Mouse (Mus musculus): Measurements from ENCODE around the gene 9230112D13Rik. TPM values are rescaled to one million over a fixed set of nuclear protein-coding genes. Genes with fewer than 3 reads are reported as not detected.

Gene 9230112D13Rik
- polyA plus RNA-seq, 1 experiment from 2014 or later, result not detected

DNA sequence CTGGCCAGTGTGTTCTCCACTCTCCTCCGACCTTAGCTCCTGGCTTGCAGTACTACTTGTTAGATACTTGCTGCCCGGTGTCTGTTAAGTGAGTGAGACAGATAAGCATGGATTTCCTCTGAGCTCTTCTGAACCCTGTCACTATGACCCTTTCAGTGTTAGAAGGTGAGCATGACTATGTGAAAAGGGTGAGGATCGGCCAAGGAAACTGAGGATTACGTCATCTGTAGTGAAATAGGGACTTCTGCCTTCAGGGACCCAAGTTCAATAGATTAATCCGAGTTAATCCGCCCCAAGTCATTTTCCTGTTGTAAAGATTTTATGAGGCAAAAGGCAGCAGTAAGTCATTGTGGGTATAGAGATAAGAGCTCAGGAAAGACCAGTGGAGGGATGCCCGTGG, 17.3 kb downstream of the 9230112D13Rik start:
- Histone ChIP-seq H3K4me1 (ENCODE audit: control insufficient read depth, low read depth, low read length) (no peaks in the 10 kb centered on the region), H3K27ac (ENCODE audit: low read length) (no peak overlapping the region), H3K9me3 (replicated peaks; ENCODE audit: control insufficient read depth, low read length) (no peaks in the 10 kb centered on the region), H3K4me2 (ENCODE audit: low read depth, low read length) (no peak overlapping the region), H3K36me3 (ENCODE audit: control insufficient read depth, insufficient read depth) (no peaks in the 10 kb centered on the region), H3K4me3 (ENCODE audit: low read depth, low read length) (no peak overlapping the region), H3K9ac (ENCODE audit: low read depth, low read length) (no peak overlapping the region), H3K27me3 (ENCODE audit: control insufficient read depth, insufficient read depth, low read depth, low read length) (peaks cover 42% of the 10 kb centered on the region)
- 20% methylated on average over 7 of the region's 7 CpGs for WGBS (ENCODE audit: insufficient replicate concordance)
- ATAC-seq (ENCODE audit: low read depth), result no peak

DNA sequence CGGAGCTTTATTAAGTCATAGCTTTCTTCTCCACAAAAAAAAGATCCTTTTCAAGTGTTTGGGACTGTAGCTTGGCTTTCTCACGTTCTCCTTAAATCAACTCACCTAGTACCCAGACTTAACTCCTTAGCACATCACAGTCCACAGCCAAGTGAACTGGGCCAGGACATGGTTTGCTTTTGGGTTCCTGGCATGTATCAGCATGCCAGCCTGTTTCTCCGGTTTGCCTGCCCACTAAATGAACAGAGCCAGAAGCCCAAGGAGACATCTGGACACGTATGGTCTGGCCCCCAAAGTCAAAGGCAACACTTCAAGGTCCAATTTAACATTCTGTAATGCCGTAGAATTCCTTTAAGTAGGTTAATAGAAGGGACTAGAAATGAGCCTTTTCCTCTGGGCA, 18.2 kb downstream of the 9230112D13Rik start:
- no peak for ATAC-seq (ENCODE audit: low read depth)

DNA sequence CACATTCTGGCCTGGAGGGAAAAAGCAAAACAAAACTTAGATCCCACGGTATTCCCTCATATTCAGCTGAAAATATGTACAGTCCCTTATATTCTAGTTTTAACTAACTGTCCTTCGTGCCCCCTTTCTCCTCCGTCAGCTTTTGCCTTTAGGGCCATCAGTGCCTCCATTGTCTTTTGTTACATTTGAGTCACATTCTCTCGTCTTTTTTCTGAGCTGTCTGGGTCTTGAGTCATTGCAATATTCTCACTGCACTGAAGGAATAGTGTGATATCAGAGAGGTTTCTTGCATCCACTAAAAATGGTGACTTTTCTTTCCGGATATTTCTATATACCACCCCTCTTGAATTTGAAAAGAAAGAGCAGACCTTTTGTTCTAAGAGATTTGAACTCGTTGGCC, 18.8 kb downstream of the 9230112D13Rik start:
- H3K4me3 ChIP-seq (ENCODE audit: low read depth, low read length), result no peak overlapping the region
- H3K9me3 ChIP-seq (replicated peaks; ENCODE audit: control insufficient read depth, low read length), result no peaks in the 10 kb centered on the region
- H3K4me1 ChIP-seq (ENCODE audit: control insufficient read depth, low read depth, low read length), result no peaks in the 10 kb centered on the region
- 54% methylated on average over 6 of the region's 6 CpGs for whole genome bisulfite sequencing (ENCODE audit: insufficient replicate concordance)
- ATAC-seq (ENCODE audit: low read depth), result no peak
- peaks cover 44% of the 10 kb centered on the region for H3K27me3 ChIP-seq (ENCODE audit: control insufficient read depth, insufficient read depth, low read depth, low read length)
- no peak overlapping the region for H3K27ac ChIP-seq (ENCODE audit: low read length)
- H3K4me2 ChIP-seq (ENCODE audit: low read depth, low read length), result no peak overlapping the region
- H3K36me3 ChIP-seq (ENCODE audit: control insufficient read depth, insufficient read depth), result no peaks in the 10 kb centered on the region
- no peak overlapping the region for H3K9ac ChIP-seq (ENCODE audit: low read depth, low read length)

More for the DNA sequence above, 18.2 kb downstream of the 9230112D13Rik start:
- Histone ChIP-seq H3K27me3 (ENCODE audit: control insufficient read depth, insufficient read depth, low read depth, low read length) (peaks cover 44% of the 10 kb centered on the region), H3K4me3 (ENCODE audit: low read depth, low read length) (no peak overlapping the region), H3K4me1 (ENCODE audit: control insufficient read depth, low read depth, low read length) (no peaks in the 10 kb centered on the region), H3K4me2 (ENCODE audit: low read depth, low read length) (no peak overlapping the region), H3K9me3 (replicated peaks; ENCODE audit: control insufficient read depth, low read length) (no peaks in the 10 kb centered on the region), H3K9ac (ENCODE audit: low read depth, low read length) (no peak overlapping the region), H3K36me3 (ENCODE audit: control insufficient read depth, insufficient read depth) (no peaks in the 10 kb centered on the region), H3K27ac (ENCODE audit: low read length) (no peak overlapping the region)
- whole genome bisulfite sequencing (ENCODE audit: insufficient replicate concordance), result 61% methylated on average over 5 of the region's 5 CpGs

DNA sequence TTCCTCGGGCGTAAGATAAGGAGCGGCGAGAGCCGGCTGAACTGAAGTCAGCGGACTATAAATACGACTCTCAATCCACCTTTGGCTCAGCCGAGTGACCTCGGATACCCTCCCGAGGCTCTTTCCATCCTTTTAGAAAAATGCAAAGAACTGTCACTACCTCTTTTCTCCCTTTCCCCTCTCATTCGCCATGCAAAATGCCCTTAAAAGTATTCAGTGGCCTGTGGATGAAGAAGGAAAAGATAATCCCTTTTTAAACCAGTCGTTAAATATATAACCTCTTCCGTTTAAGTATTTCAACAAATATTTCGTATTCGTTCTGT, 19.3 kb downstream of the 9230112D13Rik start, which contains the start of gene Bmpr1a:
Gene Bmpr1a (minus strand): TSS at position 17 of the 323 bp plus-strand sequence.
- peak within 1 kb of the TSS; percentile 67 for H3K9ac ChIP-seq (ENCODE audit: low read depth, low read length)
- H3K9me3 ChIP-seq (replicated peaks; ENCODE audit: control insufficient read depth, low read length), result no peaks in the 10 kb centered on the region
- H3K27me3 ChIP-seq (ENCODE audit: control insufficient read depth, insufficient read depth, low read depth, low read length), result peaks cover 44% of the 10 kb centered on the region
- no peaks in the 10 kb centered on the region for H3K4me1 ChIP-seq (ENCODE audit: control insufficient read depth, low read depth, low read length)
- peak within 1 kb of the TSS; percentile 80 for H3K27ac ChIP-seq (ENCODE audit: low read length)
- H3K4me3 ChIP-seq (ENCODE audit: low read depth, low read length), result peak within 1 kb of the TSS; percentile 67
- 11% methylated on average over 15 of the region's 15 CpGs for WGBS (ENCODE audit: insufficient replicate concordance)
- no peak for ATAC-seq (ENCODE audit: low read depth)
- peak within 1 kb of the TSS; percentile 75 for H3K4me2 ChIP-seq (ENCODE audit: low read depth, low read length)
- H3K36me3 ChIP-seq (ENCODE audit: control insufficient read depth, insufficient read depth), result no peaks in the 10 kb centered on the region

DNA sequence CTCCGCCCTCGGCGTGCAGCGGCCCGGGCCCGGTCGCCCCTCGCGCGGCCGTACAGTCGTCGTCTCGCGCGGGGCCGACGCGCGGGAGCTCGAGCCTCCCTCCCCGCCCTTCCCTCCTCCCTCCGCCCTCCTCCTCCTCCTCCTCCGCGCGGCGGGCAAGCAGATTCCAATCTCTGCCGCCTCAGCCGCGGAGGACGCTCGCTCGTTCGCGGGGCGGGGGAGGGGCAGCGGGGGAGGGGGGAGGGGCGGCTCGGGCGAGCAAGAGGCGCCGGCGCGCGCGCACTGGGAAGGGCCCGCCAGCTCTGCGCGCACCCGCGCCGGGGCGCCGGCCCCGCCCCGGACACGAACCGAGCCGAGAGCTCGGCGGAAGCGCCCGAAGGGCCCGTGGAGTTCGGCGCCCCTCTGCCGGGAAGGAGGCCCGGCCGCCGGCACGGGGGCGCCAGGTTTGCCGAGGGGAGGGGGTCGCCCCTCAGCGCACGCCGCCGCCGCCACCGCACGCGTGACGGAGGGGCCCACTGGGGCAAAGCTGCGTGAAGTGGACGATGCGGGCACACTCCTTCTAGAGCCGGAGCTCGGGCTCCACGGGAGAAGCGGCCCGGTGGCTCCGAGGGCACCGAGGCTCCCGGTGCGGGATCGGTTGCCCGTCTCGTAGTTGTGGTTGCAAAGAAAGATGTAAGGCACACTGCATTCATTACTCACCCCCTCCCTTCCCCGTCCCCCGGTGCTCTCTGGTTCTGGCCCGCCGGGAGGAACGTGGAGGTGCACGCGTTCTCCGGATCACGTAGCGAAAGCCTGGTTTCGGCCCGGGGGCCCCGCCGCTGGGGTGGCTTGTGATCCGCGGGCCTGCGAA, 19.9 kb downstream of the 9230112D13Rik start:
- peak; percentile 90 for ATAC-seq (ENCODE audit: low read depth)
- peaks cover 44% of the 10 kb centered on the region for H3K27me3 ChIP-seq (ENCODE audit: control insufficient read depth, insufficient read depth, low read depth, low read length)
- WGBS (ENCODE audit: insufficient replicate concordance), result under 1% methylated on average over 85 of the region's 115 CpGs

DNA sequence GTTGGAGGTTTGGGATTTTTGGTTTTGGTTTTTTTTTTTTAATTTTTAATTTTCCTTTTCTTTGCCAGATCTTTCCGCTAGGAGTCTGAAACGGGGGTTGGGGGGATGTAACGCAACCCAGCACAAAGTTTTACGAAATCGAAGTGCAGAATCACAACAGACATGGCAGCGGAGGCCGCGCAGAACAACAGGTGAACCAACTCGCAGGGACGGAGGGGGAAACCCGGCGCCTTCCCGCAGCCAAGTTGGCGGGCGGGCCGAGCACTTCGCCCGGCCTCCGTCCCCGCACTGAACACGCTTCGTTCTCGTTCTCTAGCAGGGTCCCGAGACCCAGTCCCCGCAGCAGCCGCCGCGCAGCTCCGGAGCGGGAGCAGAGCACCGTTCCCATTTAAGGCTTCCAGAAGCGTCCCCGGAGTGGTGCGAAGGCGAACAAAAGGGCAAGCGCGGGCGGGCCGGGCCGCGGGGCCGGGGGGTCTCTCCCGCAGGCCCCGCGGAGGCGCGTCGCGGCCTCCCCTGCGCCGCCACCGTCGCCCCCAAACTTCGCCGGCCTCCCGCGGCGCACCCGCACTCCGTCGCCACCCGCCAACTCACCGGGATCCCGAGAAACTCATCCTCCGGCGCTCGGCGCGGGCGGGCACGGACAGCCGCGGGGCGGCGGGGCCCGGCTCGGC, 20.7 kb downstream of the 9230112D13Rik start:
- H3K4me1 ChIP-seq (ENCODE audit: control insufficient read depth, low read depth, low read length), result no peaks in the 10 kb centered on the region
- peak overlapping the region; percentile 67 for H3K4me3 ChIP-seq (ENCODE audit: low read depth, low read length)
- WGBS (ENCODE audit: insufficient replicate concordance), result under 1% methylated on average over 58 of the region's 77 CpGs
- H3K36me3 ChIP-seq (ENCODE audit: control insufficient read depth, insufficient read depth), result no peaks in the 10 kb centered on the region
- ATAC-seq (ENCODE audit: low read depth), result peak; percentile 19
- H3K9me3 ChIP-seq (replicated peaks; ENCODE audit: control insufficient read depth, low read length), result no peaks in the 10 kb centered on the region
- H3K9ac ChIP-seq (ENCODE audit: low read depth, low read length), result peak overlapping the region; percentile 62
- H3K27ac ChIP-seq (ENCODE audit: low read length), result peak overlapping the region; percentile 80
- peak overlapping the region; percentile 75 for H3K4me2 ChIP-seq (ENCODE audit: low read depth, low read length)
- peaks cover 44% of the 10 kb centered on the region for H3K27me3 ChIP-seq (ENCODE audit: control insufficient read depth, insufficient read depth, low read depth, low read length)

More for the DNA sequence above, 19.9 kb downstream of the 9230112D13Rik start:
- no peaks in the 10 kb centered on the region for H3K36me3 ChIP-seq (ENCODE audit: control insufficient read depth, insufficient read depth)
- H3K4me2 ChIP-seq (ENCODE audit: low read depth, low read length), result peak overlapping the region; percentile 75
- H3K4me3 ChIP-seq (ENCODE audit: low read depth, low read length), result peak overlapping the region; percentile 67
- H3K9ac ChIP-seq (ENCODE audit: low read depth, low read length), result peak overlapping the region; percentile 67
- no peaks in the 10 kb centered on the region for H3K9me3 ChIP-seq (replicated peaks; ENCODE audit: control insufficient read depth, low read length)
- H3K27ac ChIP-seq (ENCODE audit: low read length), result peak overlapping the region; percentile 80
- no peaks in the 10 kb centered on the region for H3K4me1 ChIP-seq (ENCODE audit: control insufficient read depth, low read depth, low read length)

DNA sequence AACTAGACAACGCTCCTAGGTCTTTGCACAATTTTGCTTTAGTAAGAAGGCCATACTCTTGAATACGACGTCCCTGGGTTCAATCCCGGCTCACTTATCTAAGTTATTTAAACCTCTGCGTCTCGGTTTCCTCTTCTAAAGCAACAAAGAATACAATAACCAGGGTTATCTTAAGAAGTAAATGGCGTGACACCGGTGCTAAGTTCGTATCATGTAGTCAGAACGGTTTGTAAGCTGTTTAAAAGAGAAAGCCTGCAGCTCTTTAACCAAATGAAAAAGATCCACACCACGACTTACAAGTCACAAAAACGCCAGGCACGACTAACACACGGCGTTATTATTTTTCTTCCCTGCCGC, 21.2 kb downstream of the 9230112D13Rik start:
- WGBS (ENCODE audit: insufficient replicate concordance), result under 1% methylated on average over 16 of the region's 16 CpGs
- peak overlapping the region; percentile 62; the same call in 1 of the 2 replicates for H3K9ac ChIP-seq (ENCODE audit: low read depth, low read length)
- no peaks in the 10 kb centered on the region for H3K4me1 ChIP-seq (ENCODE audit: control insufficient read depth, low read depth, low read length)
- peak overlapping the region; percentile 80; the same call in 1 of the 2 replicates for H3K27ac ChIP-seq (ENCODE audit: low read length)
- peaks cover 43% of the 10 kb centered on the region for H3K27me3 ChIP-seq (ENCODE audit: control insufficient read depth, insufficient read depth, low read depth, low read length)
- H3K4me3 ChIP-seq (ENCODE audit: low read depth, low read length), result peak overlapping the region; percentile 67
- peak overlapping the region; percentile 75; the same call in 1 of the 2 replicates for H3K4me2 ChIP-seq (ENCODE audit: low read depth, low read length)
- H3K9me3 ChIP-seq (replicated peaks; ENCODE audit: control insufficient read depth, low read length), result no peaks in the 10 kb centered on the region
- ATAC-seq (ENCODE audit: low read depth), result no peak
- H3K36me3 ChIP-seq (ENCODE audit: control insufficient read depth, insufficient read depth), result no peaks in the 10 kb centered on the region

DNA sequence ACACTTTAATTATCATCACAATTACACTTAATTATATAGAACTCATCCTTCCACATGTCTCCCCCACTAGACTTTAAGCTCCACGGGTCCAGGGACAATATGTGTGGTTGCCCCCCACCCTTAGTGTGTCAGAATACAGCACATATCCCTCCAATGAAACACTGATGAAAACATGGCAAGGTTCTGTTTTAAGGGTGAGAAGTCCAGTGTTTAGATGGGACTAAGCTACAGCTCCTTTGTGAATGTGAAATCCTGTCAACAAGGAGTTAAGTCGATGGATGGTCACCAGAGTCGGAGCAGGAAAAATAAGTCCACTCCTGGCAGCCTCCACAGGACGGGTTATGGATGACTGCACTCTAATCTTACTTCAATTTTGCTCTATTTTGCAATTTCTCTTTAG, 22.3 kb downstream of the 9230112D13Rik start:
- Histone ChIP-seq H3K4me1 (ENCODE audit: control insufficient read depth, low read depth, low read length) (no peaks in the 10 kb centered on the region), H3K4me2 (ENCODE audit: low read depth, low read length) (no peak overlapping the region), H3K9me3 (replicated peaks; ENCODE audit: control insufficient read depth, low read length) (no peaks in the 10 kb centered on the region), H3K27me3 (ENCODE audit: control insufficient read depth, insufficient read depth, low read depth, low read length) (peaks cover 41% of the 10 kb centered on the region), H3K9ac (ENCODE audit: low read depth, low read length) (no peak overlapping the region), H3K27ac (ENCODE audit: low read length) (no peak overlapping the region), H3K4me3 (ENCODE audit: low read depth, low read length) (no peak overlapping the region), H3K36me3 (ENCODE audit: control insufficient read depth, insufficient read depth) (no peaks in the 10 kb centered on the region)
- no peak for ATAC-seq (ENCODE audit: low read depth)
- WGBS (ENCODE audit: insufficient replicate concordance), result 22% methylated on average over 4 of the region's 4 CpGs

DNA sequence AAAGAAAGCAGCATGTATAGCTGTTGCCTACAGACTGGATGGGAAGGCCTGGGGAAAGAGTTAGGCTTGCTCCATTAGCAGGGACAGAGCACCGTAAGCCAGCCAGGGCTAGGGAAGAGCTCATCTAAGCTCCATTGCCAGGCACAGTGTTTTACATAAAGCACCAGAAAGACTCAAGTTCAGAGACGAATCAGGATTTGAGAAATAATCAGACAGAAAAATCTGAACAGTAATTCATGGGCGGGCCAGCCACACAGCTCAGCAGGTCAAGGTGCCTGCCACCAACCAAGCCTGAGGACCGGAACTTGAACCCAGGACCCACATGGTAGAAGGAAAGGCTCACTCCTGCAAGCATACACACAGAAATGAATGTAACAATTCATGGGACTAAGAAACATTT, 22.9 kb downstream of the 9230112D13Rik start:
- no peak overlapping the region for H3K4me2 ChIP-seq (ENCODE audit: low read depth, low read length)
- H3K9ac ChIP-seq (ENCODE audit: low read depth, low read length), result no peak overlapping the region
- H3K9me3 ChIP-seq (replicated peaks; ENCODE audit: control insufficient read depth, low read length), result no peaks in the 10 kb centered on the region
- no peak for ATAC-seq (ENCODE audit: low read depth)
- H3K36me3 ChIP-seq (ENCODE audit: control insufficient read depth, insufficient read depth), result no peaks in the 10 kb centered on the region
- H3K4me1 ChIP-seq (ENCODE audit: control insufficient read depth, low read depth, low read length), result no peaks in the 10 kb centered on the region
- no peak overlapping the region for H3K27ac ChIP-seq (ENCODE audit: low read length)
- H3K27me3 ChIP-seq (ENCODE audit: control insufficient read depth, insufficient read depth, low read depth, low read length), result peaks cover 41% of the 10 kb centered on the region
- 49% methylated on average over 4 of the region's 4 CpGs for WGBS (ENCODE audit: insufficient replicate concordance)
- no peak overlapping the region for H3K4me3 ChIP-seq (ENCODE audit: low read depth, low read length)

All from liver, embryonic 16.5 days (tissue).